Comparison of ENCODE assay signal across 19 mouse cellular contexts in genomic region chr15:89234052-89234451, GRCm38 (mm10).
"Had no signal": no experiment of that assay in that cellular context is flagged by ENCODE, and none has a peak within 500 bp of the region (broad histone marks: within the 10 kb centered on the region; RNA-seq: fewer than 3 reads in every experiment).

No protein-coding gene starts in this region.

- H3K4me1 ChIP-seq: hindbrain, embryonic 10.5 days; intestine, embryonic 15.5 days; limb, embryonic 10.5 days; limb, embryonic 12.5 days had no signal

- ATAC-seq: hindbrain, embryonic 16.5 days; inflammation-experienced regulatory T-cells, adult 6 months; intestine, embryonic 15.5 days; intestine, postnatal 0 days had no signal

- H3K4me3 ChIP-seq: heart, adult 2 months; heart, embryonic 13.5 days; heart, embryonic 15.5 days; hindbrain, embryonic 10.5 days; hindbrain, embryonic 13.5 days; intestine, embryonic 15.5 days; layer of hippocampus, adult 2 months; left cerebral cortex, adult 2 months; limb, embryonic 10.5 days; limb, embryonic 12.5 days; liver, embryonic 13.5 days; liver, embryonic 15.5 days had no signal

- H3K27ac ChIP-seq: heart, adult 2 months; heart, embryonic 13.5 days; heart, embryonic 15.5 days; hindbrain, embryonic 10.5 days; hindbrain, embryonic 13.5 days; intestine, embryonic 15.5 days; layer of hippocampus, adult 2 months; left cerebral cortex, adult 2 months; limb, embryonic 10.5 days; limb, embryonic 12.5 days; liver, embryonic 13.5 days; liver, embryonic 15.5 days had no signal

- H3K36me3 ChIP-seq: intestine, embryonic 15.5 days had no signal

- H3K27me3 ChIP-seq: heart, embryonic 13.5 days; heart, embryonic 15.5 days; hindbrain, embryonic 13.5 days; intestine, embryonic 15.5 days; limb, embryonic 12.5 days; liver, embryonic 13.5 days; liver, embryonic 15.5 days had no signal

- DNase-seq: gastrocnemius, postnatal 10 days; liver; liver, embryonic 13.5 days had no signal

- H3K9ac ChIP-seq: heart, embryonic 13.5 days; heart, embryonic 15.5 days; hindbrain, embryonic 13.5 days; intestine, embryonic 15.5 days; limb, embryonic 12.5 days; liver, embryonic 13.5 days; liver, embryonic 15.5 days had no signal

- H3K4me2 ChIP-seq: heart, embryonic 11.5 days; heart, embryonic 13.5 days; heart, embryonic 15.5 days; hindbrain, embryonic 13.5 days; intestine, embryonic 15.5 days; limb, embryonic 12.5 days; liver, embryonic 11.5 days; liver, embryonic 13.5 days; liver, embryonic 15.5 days had no signal

- H3K9me3 ChIP-seq: heart, embryonic 13.5 days; heart, embryonic 15.5 days; hindbrain, embryonic 10.5 days; hindbrain, embryonic 13.5 days; intestine, embryonic 15.5 days; limb, embryonic 10.5 days; limb, embryonic 12.5 days; liver, embryonic 13.5 days; liver, embryonic 15.5 days had no signal
